Mouse (Mus musculus) layer of hippocampus, postnatal 25 days (tissue): ENCODE results near the gene Th. TPM values are rescaled to one million over a fixed set of nuclear protein-coding genes. Genes with fewer than 3 reads are reported as not detected.

ENCODE experiments used
- DNase-seq, 2 experiments: peaks; one replicate each; pipeline ENCODE4 v3.0.0; 2022; ENCODE audit warnings: mixed read lengths in 2 of 2, low spot score in 1 of 2; ENCODE audit errors: extremely low spot score in 1 of 2
- total RNA-seq, 2 experiments: library from RNA; stranded (reverse); gene quantifications; 2 replicates each; pipeline ENCODE4 v1.2.3; 2021

Th gene
- total RNA-seq, result under 1 TPM; 0.49 to 0.62 TPM

- DNase-seq, result no peak
Measured at GRCm38 (mm10) chr7:142931028-142931427, at the start of gene Th. Th (minus strand) TSS chr7:142931128.

GRCm38 (mm10) chr7:142968809-142969511 is 38.0 kb upstream of the Th start, which contains the start of gene Ascl2:
Ascl2 (minus strand) TSS chr7:142969264.
- DNase-seq, result no peak

GRCm38 (mm10) chr7:142967884-142968808 is 37.2 kb upstream of the Th start:
- DNase-seq, result peak; percentile 38 to 40

GRCm38 (mm10) chr7:142967414-142967883 is 36.5 kb upstream of the Th start:
- no peak for DNase-seq

- no peak for DNase-seq
Measured at GRCm38 (mm10) chr7:142959752-142960151, 28.8 kb upstream of the Th start.

- no peak for DNase-seq
Measured at GRCm38 (mm10) chr7:142958817-142959216, 27.9 kb upstream of the Th start.

- no peak for DNase-seq
Measured at GRCm38 (mm10) chr7:142956018-142956417, 25.1 kb upstream of the Th start.

- DNase-seq, result no peak
Measured at GRCm38 (mm10) chr7:142949568-142949967, 18.6 kb upstream of the Th start.

- no peak for DNase-seq
Measured at GRCm38 (mm10) chr7:142937631-142938030, 6.7 kb upstream of the Th start.

GRCm38 (mm10) chr7:142935708-142936107 is 4.8 kb upstream of the Th start:
- DNase-seq, result no peak

- DNase-seq, result no peak
Measured at GRCm38 (mm10) chr7:142932469-142932868, 1.5 kb upstream of the Th start.

GRCm38 (mm10) chr7:142929516-142929915 is 1.4 kb downstream of the Th start:
- DNase-seq, result no peak

GRCm38 (mm10) chr7:142927293-142927692 is 3.6 kb downstream of the Th start:
- DNase-seq, result no peak

- peak; percentile 85 to 89 for DNase-seq
Measured at GRCm38 (mm10) chr7:142918641-142919628, 12.0 kb downstream of the Th start.

GRCm38 (mm10) chr7:142917659-142918058 is 13.3 kb downstream of the Th start:
- DNase-seq, result no peak

- DNase-seq, result no peak
Measured at GRCm38 (mm10) chr7:142916178-142916577, 14.8 kb downstream of the Th start.

- DNase-seq, result no peak
Measured at GRCm38 (mm10) chr7:142911682-142912081, 19.2 kb downstream of the Th start.

- no peak for DNase-seq
Measured at GRCm38 (mm10) chr7:142910104-142910503, 20.8 kb downstream of the Th start.

- DNase-seq, result no peak
Measured at GRCm38 (mm10) chr7:142909622-142910021, 21.3 kb downstream of the Th start.

- no peak for DNase-seq
Measured at GRCm38 (mm10) chr7:142905606-142906005, 25.3 kb downstream of the Th start.
